Mouse (Mus musculus) left cerebral cortex, postnatal 36 days (tissue): ENCODE data around the gene Ugt1a1. TPM values are rescaled to one million over a fixed set of nuclear protein-coding genes. Genes with fewer than 3 reads are reported as not detected.

Experiments
- DNase-seq, 2 experiments: peaks; one replicate each; pipeline ENCODE4 v3.0.0; 2021 to 2022; ENCODE audit warnings: low spot score in 2 of 2, mixed read lengths in 1 of 2
- intact Hi-C: fragments of 180-260 bp; cut with DNase I; formaldehyde crosslinking; loops from one replicate; pipeline ENCODE4 v1.15.1; 2025
- total RNA-seq, 2 experiments: library from RNA; stranded (reverse); gene quantifications; 2 replicates each; pipeline ENCODE4 v1.2.3; 2021

Ugt1a1 gene
- total RNA-seq, 2 experiments from 2014 or later: 0.18 TPM; not detected in 1

DNA sequence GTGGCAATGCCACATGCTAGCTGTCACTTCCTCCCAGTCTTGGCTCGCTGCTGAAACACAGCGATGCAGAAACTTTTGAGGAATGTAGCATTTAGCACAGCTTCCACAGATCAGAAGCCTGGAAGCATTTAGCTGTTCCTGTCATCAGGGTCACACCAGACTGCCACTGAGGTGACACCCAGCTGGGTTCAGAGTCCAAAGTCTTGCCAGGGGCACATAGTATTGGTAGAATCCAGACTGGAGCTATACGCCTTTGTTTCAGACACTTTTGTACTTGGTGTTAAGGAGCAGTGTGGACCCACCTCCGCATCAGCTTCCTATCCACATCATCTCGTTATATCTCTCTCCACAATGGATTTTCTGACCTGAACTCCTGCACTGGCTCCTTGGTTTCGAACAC, 41.8 kb downstream of the Ugt1a1 start:
- intact Hi-C loops: no loop called here
- DNase-seq: no peak

DNA sequence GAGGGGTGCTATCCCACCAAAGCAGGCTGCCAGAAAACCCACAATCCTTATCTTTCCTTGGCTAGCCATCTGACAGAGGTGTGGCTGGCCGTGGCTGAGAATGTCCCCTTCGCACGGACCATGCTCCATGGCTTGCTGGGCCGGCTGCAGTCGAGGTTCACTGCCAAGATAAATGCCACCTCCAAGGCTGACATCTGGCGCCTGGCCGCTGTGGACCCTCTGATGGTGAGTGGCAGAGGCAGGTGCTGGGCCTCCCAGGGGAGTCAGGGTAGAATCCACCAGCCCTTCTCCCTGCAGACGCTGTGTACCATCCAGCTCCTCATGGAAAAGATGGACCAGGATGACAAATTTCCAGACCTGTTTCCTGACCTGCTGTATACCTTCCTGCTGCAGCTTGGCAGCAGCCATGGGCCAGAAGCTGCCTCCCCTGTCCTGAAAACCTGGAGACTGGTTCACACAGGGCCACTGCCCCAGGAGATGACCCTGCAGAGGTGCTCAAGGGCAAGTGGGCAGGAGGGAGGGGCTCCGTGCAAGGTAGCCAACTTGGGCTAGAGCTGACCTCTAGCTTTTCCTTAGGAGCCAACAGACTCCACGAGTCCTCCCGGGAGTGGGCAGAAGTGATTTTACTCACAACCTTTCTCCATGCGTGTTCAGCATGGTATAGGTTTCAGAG, 43.2 kb downstream of the Ugt1a1 start:
- DNase-seq: no peak
- intact Hi-C loops: no loop called here

- DNase-seq: no peak
- intact Hi-C loops: no loop called here
Measured at GRCm38 (mm10) chr1:88255466-88255857, 43.7 kb downstream of the Ugt1a1 start.

DNA sequence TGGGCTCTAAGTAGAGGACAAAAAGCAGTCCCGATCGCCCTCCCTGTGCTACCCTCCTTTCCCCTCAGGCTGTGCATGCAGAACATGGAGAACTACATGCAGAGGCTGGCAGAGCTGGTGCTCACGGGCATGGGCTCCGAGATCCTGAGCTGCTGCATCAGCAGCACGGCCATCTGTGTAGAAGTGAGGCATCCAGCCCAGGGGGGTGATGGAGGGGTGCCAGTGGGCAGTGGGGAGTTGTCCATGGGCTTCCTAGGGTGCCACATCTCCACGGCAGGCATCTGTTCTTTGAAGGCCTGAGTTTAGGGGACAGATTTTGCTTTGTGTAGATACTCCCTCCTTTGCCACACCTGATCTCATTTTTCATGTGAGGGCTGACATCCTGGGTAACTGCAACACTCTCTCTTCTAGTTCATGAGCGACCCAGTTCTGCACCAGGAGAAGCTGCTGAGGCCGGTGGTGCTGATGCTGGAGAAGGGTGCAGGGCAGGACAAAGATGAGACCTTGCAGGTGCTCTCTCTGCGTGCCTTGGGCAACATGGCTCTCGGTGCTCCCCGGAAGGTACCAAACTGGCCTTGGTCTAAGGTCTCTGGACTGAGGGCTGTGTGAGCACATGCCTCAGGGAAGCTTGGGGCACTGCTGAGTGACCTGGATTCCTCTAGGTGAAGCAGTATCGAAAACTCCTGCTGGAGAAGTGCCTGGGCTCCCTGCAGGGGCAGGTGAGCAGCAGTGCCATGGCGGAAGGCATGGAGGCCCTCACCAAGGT, 44.4 kb downstream of the Ugt1a1 start:
- intact Hi-C loops: no loop called here
- no peak for DNase-seq

- intact Hi-C loops: no loop called here
Measured at GRCm38 (mm10) chr1:88256886-88257663, 45.3 kb downstream of the Ugt1a1 start.

GRCm38 (mm10) chr1:88257681-88258080, 45.9 kb downstream of the Ugt1a1 start:
- intact Hi-C loops: no loop called here
- DNase-seq: no peak

More at GRCm38 (mm10) chr1:88256886-88257663, 45.3 kb downstream of the Ugt1a1 start:
- DNase-seq: no peak

GRCm38 (mm10) chr1:88258361-88258760, 46.6 kb downstream of the Ugt1a1 start:
- intact Hi-C loops: no loop called here
- no peak for DNase-seq

DNA sequence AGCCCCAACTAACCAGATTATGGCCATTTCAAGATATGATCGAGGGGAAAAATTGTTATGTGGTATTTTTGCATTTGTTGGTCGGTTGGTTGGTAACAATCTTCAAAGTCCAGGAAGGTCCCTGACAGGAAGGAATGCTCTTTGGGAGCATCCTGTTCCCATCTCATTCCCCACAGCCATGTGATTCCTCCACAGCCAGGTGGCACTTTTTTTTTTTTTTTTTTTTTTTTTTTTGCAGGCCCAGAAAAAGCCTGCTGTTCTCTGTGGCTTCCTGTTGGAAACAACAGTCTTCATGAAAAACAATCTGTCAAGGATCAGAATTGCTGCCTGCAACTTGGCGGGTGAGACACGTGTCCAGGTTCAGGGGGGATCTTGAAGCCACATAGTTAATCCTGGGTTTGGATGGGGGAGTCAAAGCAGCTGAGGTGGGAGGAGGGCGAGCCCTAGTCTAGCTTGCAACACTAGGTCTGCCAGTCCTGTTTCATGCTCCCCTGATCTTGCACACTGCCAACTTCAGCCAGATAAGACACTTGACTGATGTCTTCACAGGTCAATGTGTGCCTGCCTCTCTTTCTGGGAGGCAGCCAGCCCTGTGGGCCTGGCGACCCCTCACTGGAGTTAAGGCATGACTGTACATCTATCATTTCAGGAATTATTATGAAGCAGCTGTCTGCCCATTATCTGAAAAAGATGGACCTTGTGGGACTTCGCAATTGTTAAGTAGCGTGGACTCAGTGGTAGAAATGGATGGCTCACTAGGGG, 47.3 kb downstream of the Ugt1a1 start:
- intact Hi-C loops: no loop called here
- DNase-seq: no peak

DNA sequence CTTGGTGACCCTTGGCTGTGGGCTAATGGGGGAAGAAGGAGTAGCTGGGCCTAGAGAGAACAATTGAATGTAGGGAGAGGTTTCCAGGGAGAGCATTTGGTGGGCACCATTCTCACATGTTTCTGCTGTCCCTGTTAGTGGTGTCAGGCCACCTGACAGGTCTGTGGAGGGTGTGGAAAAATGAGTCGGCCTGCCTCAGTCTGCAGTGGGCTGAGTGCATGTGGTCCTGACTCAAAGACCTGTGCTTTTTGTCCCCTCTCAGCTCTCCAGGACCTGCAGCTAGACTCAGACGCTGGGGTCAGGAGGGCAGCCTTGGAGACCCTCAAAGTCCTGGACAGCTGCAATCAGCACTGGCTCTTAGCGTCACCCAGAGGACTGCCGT, 47.9 kb downstream of the Ugt1a1 start:
- intact Hi-C loops: no loop called here
- DNase-seq: no peak

- no peak for DNase-seq
- intact Hi-C loops: no loop called here
Measured at GRCm38 (mm10) chr1:88260114-88260513, 48.4 kb downstream of the Ugt1a1 start.

DNA sequence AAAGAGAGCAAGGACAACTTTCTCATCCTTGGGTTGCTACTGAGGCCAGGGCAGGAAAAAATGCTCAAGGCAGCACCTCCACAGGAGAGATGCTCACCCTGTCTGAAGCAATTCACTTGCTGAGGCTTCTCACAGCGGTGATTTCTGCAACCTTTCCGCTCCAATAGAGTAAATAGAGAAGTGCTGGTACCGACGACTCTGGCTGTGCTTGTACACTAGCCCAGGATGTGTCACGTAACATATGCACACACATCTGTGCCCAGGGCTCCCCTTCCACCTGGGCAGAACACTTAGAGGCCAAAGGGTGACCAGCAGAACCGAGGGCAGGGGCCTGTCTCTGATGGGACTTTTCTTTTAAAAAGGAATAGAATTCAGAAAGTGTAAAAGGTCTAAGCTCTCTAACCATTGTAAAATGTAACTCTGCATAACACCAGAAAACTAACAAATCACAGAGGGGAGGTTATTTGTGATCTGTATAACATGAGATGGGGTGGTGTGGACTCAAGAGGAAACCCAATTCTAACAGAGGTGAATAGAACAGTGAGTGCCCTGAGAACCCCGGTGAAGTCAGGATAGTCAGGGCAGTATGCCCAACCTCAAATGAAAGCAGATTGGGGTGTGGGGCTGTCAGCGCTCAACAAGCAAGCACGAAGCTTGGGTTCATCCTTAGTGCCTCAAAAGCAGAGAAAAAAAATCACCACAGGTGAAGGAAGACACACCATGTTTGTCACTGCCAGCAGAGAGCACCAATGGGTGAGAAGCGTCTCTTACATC, 49.0 kb downstream of the Ugt1a1 start:
- DNase-seq: no peak
- intact Hi-C loops: no loop called here

- DNase-seq: no peak
- intact Hi-C loops: no loop called here
Measured at GRCm38 (mm10) chr1:88261706-88262105, 49.9 kb downstream of the Ugt1a1 start.

- DNase-seq: no peak
- intact Hi-C loops: no loop called here
Measured at GRCm38 (mm10) chr1:88262255-88262654, 50.5 kb downstream of the Ugt1a1 start.

DNA sequence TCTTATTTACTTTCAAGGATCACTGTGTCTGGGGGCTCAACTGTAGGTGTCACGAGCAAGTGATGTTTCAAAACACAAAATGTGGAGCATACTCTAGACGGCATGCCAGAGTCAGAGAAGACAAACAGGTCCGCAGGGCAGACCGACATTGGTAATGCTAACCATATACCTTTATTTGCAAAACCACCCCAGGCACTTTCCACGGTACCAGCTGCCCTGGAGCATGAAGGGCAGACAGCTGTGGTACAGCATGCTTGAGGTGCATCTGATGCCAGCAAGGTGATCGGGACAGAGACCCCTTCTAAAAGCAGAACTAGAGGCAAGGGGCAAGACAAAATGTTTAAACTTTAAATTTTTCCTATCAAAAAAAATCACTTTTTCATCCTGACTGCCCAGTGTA, 51.2 kb downstream of the Ugt1a1 start:
- intact Hi-C loops: no loop called here
- DNase-seq: no peak

- DNase-seq: no peak
- intact Hi-C loops: no loop called here
Measured at GRCm38 (mm10) chr1:88263778-88264177, 52.0 kb downstream of the Ugt1a1 start.

GRCm38 (mm10) chr1:88264237-88264868, 52.6 kb downstream of the Ugt1a1 start:
- intact Hi-C loops: no loop called here
- no peak for DNase-seq

GRCm38 (mm10) chr1:88264869-88265240, 53.1 kb downstream of the Ugt1a1 start:
- no peak for DNase-seq
- intact Hi-C loops: no loop called here

DNA sequence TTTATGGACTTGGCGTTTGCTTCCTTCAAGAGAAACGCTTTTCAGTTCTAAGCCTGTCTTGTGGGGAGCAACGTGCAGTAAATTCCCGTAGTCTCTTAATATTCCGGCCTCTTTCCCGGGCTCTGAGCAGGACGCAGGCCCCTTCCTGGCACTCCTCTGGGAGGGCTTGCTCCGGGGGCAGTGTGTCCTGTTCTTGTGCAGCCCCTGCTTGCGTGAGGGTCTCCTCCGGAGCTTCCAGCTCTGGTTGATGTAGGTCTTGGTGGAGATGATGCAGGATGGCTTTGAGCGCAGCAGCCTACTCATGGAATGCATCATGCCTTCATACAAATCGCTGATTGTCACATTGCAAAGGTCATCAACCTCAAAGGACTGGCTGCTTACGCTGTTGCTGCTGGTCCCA, 54.4 kb downstream of the Ugt1a1 start:
- DNase-seq: no peak
- intact Hi-C loops: no loop called here

DNA sequence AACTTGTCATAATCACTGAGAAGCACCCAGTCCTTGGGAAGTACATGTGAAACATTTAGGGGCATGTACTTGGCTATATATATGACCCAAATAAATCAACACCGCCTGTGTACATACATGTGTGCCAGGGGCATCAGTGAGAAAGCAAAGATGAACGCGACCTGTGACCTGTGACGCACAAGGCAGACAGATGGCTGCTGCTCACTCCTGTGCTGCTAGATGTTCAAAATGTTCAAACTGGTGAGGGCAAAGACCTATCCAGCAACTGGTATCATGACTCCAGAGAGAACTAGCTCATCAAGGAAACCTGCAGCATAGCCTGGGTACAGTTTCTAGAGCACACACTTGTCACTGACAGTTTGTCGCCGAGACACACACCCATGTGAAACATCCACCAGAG, 55.7 kb downstream of the Ugt1a1 start:
- intact Hi-C loops: no loop called here
- DNase-seq: no peak
